In genomic region chr4:149373927-149374326, GRCm38 (mm10) we compare ENCODE assay signal across 12 mouse cellular contexts. TPM values are rescaled to one million over a fixed set of nuclear protein-coding genes. Genes with fewer than 3 reads are reported as not detected.
DNase-seq lines count a peak whose midpoint lies in the region; ATAC-seq and TF ChIP-seq lines count a peak whose summit lies in the region.
"Had no signal": no experiment of that assay in that cellular context is flagged by ENCODE, and none has a peak within 500 bp of the region (broad histone marks: within the 10 kb centered on the region; RNA-seq: fewer than 3 reads in every experiment).

No protein-coding gene starts in this region.

- no peak overlapping the region for H3K4me3 ChIP-seq in midbrain, embryonic 16.5 days (ENCODE audit: low read depth, low read length)
- H3K4me3 ChIP-seq in midbrain, postnatal 0 days (ENCODE audit: low read depth, low read length): no peak overlapping the region
- no peak overlapping the region for H3K4me3 ChIP-seq in embryonic facial prominence, embryonic 13.5 days
- H3K4me3 ChIP-seq in myocyte: no peak overlapping the region
- H3K4me3 ChIP-seq: heart, embryonic 10.5 days; intestine, embryonic 15.5 days; lung, embryonic 15.5 days had no signal

- DNase-seq in frontal cortex, postnatal 14 days (ENCODE audit: low spot score in 2 of 2): no peak
- no peak for DNase-seq in midbrain, postnatal 0 days (ENCODE audit: low spot score)
- no peak for DNase-seq in kidney, postnatal 36 days
- DNase-seq in urinary bladder, adult 2 months (ENCODE audit: low spot score): no peak
- DNase-seq: layer of hippocampus, postnatal 36 days had no signal

- no peak overlapping the region for H3K4me2 ChIP-seq in midbrain, embryonic 16.5 days (ENCODE audit: low read length)
- no peak overlapping the region for H3K4me2 ChIP-seq in midbrain, postnatal 0 days (ENCODE audit: low read depth, low read length, poor library complexity, severe bottlenecking)
- no peak overlapping the region for H3K4me2 ChIP-seq in embryonic facial prominence, embryonic 13.5 days
- peak overlapping the region; percentile 42 for H3K4me2 ChIP-seq in myocyte (ENCODE audit: low read depth)
- H3K4me2 ChIP-seq: intestine, embryonic 15.5 days; lung, embryonic 15.5 days had no signal

- TF ChIP-seq POLR2A in myocyte (IDR thresholded peaks at IDR 0.05; ENCODE audit: insufficient read length, low read depth): no peak

- no peak overlapping the region for H3ac ChIP-seq in myocyte (ENCODE audit: control insufficient read depth, insufficient read length)

- no peak overlapping the region for H3K9ac ChIP-seq in midbrain, embryonic 16.5 days (ENCODE audit: low read depth, low read length)
- no peak overlapping the region for H3K9ac ChIP-seq in midbrain, postnatal 0 days (replicated peaks; ENCODE audit: low read length, poor library complexity, severe bottlenecking)
- no peak overlapping the region for H3K9ac ChIP-seq in embryonic facial prominence, embryonic 13.5 days
- H3K9ac ChIP-seq: intestine, embryonic 15.5 days; lung, embryonic 15.5 days had no signal

- H3K27me3 ChIP-seq in midbrain, embryonic 16.5 days (ENCODE audit: control insufficient read depth, insufficient read depth, low read depth, low read length): no peaks in the 10 kb centered on the region
- H3K27me3 ChIP-seq in midbrain, postnatal 0 days (ENCODE audit: insufficient read depth, low read length): no peaks in the 10 kb centered on the region
- no peaks in the 10 kb centered on the region for H3K27me3 ChIP-seq in embryonic facial prominence, embryonic 13.5 days
- no peaks in the 10 kb centered on the region for H3K27me3 ChIP-seq in myocyte (ENCODE audit: control insufficient read depth, insufficient read depth, insufficient read length)
- H3K27me3 ChIP-seq: intestine, embryonic 15.5 days; lung, embryonic 15.5 days had no signal

- no peak for TF ChIP-seq CTCF in midbrain, postnatal 0 days (IDR thresholded peaks at IDR 0.05)

- no peaks in the 10 kb centered on the region for H3K4me1 ChIP-seq in midbrain, embryonic 16.5 days (ENCODE audit: control insufficient read depth, insufficient read depth, low read length)
- H3K4me1 ChIP-seq in midbrain, postnatal 0 days (ENCODE audit: insufficient read depth, low read length): no peaks in the 10 kb centered on the region
- H3K4me1 ChIP-seq in embryonic facial prominence, embryonic 13.5 days: peaks cover 6% of the 10 kb centered on the region
- H3K4me1 ChIP-seq: intestine, embryonic 15.5 days; lung, embryonic 15.5 days had no signal

- 0 out of 2 replicates have a peak overlapping the region, but pooled peaks have one; percentile 15 for H3K27ac ChIP-seq in midbrain, embryonic 16.5 days (ENCODE audit: low read length)
- no peak overlapping the region for H3K27ac ChIP-seq in midbrain, postnatal 0 days (ENCODE audit: low read depth, low read length)
- peak overlapping the region; percentile 48 for H3K27ac ChIP-seq in embryonic facial prominence, embryonic 13.5 days
- H3K27ac ChIP-seq: heart, embryonic 10.5 days; intestine, embryonic 15.5 days; lung, embryonic 15.5 days had no signal

- H3K9me3 ChIP-seq in midbrain, embryonic 16.5 days (replicated peaks; ENCODE audit: control insufficient read depth, low read length, poor library complexity, severe bottlenecking): no peaks in the 10 kb centered on the region; the same call in 1 of the 2 replicates
- H3K9me3 ChIP-seq in midbrain, postnatal 0 days (ENCODE audit: low read length): no peaks in the 10 kb centered on the region
- no peaks in the 10 kb centered on the region for H3K9me3 ChIP-seq in embryonic facial prominence, embryonic 13.5 days
- H3K9me3 ChIP-seq: heart, embryonic 10.5 days; intestine, embryonic 15.5 days; lung, embryonic 15.5 days had no signal

- WGBS in midbrain, embryonic 16.5 days: 76% methylated on average over 9 of the region's 9 CpGs
- 80% methylated on average over 9 of the region's 9 CpGs for WGBS in midbrain, postnatal 0 days
- WGBS in embryonic facial prominence, embryonic 13.5 days: 54% methylated on average over 9 of the region's 9 CpGs

- H3K36me3 ChIP-seq in midbrain, embryonic 16.5 days (ENCODE audit: control insufficient read depth, insufficient read depth, low read length): peaks cover 32% of the 10 kb centered on the region
- peaks cover 35% of the 10 kb centered on the region for H3K36me3 ChIP-seq in midbrain, postnatal 0 days (ENCODE audit: insufficient read depth, low read length)
- peaks cover 93% of the 10 kb centered on the region for H3K36me3 ChIP-seq in embryonic facial prominence, embryonic 13.5 days
- H3K36me3 ChIP-seq in myocyte (ENCODE audit: control insufficient read depth, insufficient read depth): peaks cover 37% of the 10 kb centered on the region

- H3K79me2 ChIP-seq in myocyte (ENCODE audit: control insufficient read depth, insufficient read depth): peaks cover under 1% of the 10 kb centered on the region

- 0 out of 2 replicates have a peak, but pooled peaks have one; percentile 8 for ATAC-seq in frontal cortex, adult (ENCODE audit: low TSS enrichment)
- ATAC-seq in midbrain, embryonic 16.5 days: no peak
- ATAC-seq in midbrain, postnatal 0 days (ENCODE audit: low FRiP score): no peak
- no peak for ATAC-seq in embryonic facial prominence, embryonic 13.5 days (ENCODE audit: insufficient number of reproducible peaks, insufficient read depth, low FRiP score, low TSS enrichment, low read depth)
- ATAC-seq: intestine, embryonic 15.5 days had no signal

TF ChIP-seq in myocyte, 11 proteins besides CTCF, POLR2A, EP300 and RAD21:
- TF ChIP-seq REST (IDR thresholded peaks at IDR 0.05; ENCODE audit: insufficient read depth, insufficient read length): no peak
- TF ChIP-seq CEBPB (IDR thresholded peaks at IDR 0.05; ENCODE audit: insufficient read depth, poor library complexity, severe bottlenecking): no peak
- no peak for TF ChIP-seq POLR2AphosphoS2 (IDR thresholded peaks at IDR 0.05; ENCODE audit: insufficient read length, low read depth)
- TF ChIP-seq MYOD1 (IDR thresholded peaks at IDR 0.05; ENCODE audit: control insufficient read depth in 1 of 3, insufficient read length in 2 of 3, low read depth in 2 of 3): no peak
- no peak for TF ChIP-seq TCF12 (IDR thresholded peaks at IDR 0.05; ENCODE audit: insufficient read depth, poor library complexity, severe bottlenecking)

RNA-seq across cellular contexts. Expression of gene Ube4b, which starts 52.6 kb away (rescaled TPM):
- polyA plus RNA-seq in midbrain, embryonic 16.5 days (2015; fragmentation: Nextera tagmentation; extraction: Ambion mirVana): 54.1 and 57.9 TPM in 2 replicates
- 94.4 and 113 TPM in 2 replicates for total RNA-seq in midbrain, postnatal 0 days (2014; rRNA removed)
- 46.2 and 51.9 TPM in 2 replicates for polyA plus RNA-seq in midbrain, postnatal 0 days (2015; fragmentation: Nextera tagmentation; extraction: Ambion mirVana)
- polyA plus RNA-seq in embryonic facial prominence, embryonic 13.5 days (2015; fragmentation: Nextera tagmentation; extraction: Ambion mirVana): 48.7 and 49.4 TPM in 2 replicates
- 57.4 TPM for polyA plus RNA-seq in myocyte (2012; fragmentation: generic; extraction: Trizol)
- polyA plus RNA-seq in urinary bladder, adult 2 months (2012; rRNA removed): 38.3 and 54.1 TPM in 2 replicates
